Mouse (Mus musculus) midbrain, embryonic 11.5 days (tissue): ENCODE measurements around the gene Zrsr2. TPM values are rescaled to one million over a fixed set of nuclear protein-coding genes. Genes with fewer than 3 reads are reported as not detected.

Experiments used
- ATAC-seq: fragments of 200-750 bp; cut with Nextera tagmentation; 2 replicates; pipeline ENCODE4 v1.8.0; 2017; ENCODE audit warnings: moderate TSS enrichment, moderate library complexity; ENCODE audit not compliant: low FRiP score
- DNase-seq: peaks from one replicate; pipeline ENCODE4 v3.0.0; 2015; ENCODE audit warnings: low spot score; ENCODE audit errors: missing footprints
- H3K27ac ChIP-seq: fragments of 300-500 bp; sonication (generic); 2 replicates; pipeline ENCODE4 v1.5.1; 2014; ENCODE audit warnings: low read depth, low read length
- H3K27me3 ChIP-seq: fragments of 300-500 bp; sonication (generic); 2 replicates; pipeline ENCODE4 v1.6.1; 2014; ENCODE audit warnings: mild to moderate bottlenecking, low read length, moderate library complexity, mixed read lengths; ENCODE audit not compliant: control insufficient read depth, insufficient read depth
- H3K36me3 ChIP-seq: fragments of 300-500 bp; sonication (generic); 2 replicates; pipeline ENCODE4 v1.6.1; 2014; ENCODE audit warnings: mild to moderate bottlenecking, low read length, moderate library complexity, mixed read lengths; ENCODE audit not compliant: control insufficient read depth, insufficient read depth
- H3K4me1 ChIP-seq: fragments of 300-500 bp; sonication (generic); 2 replicates; pipeline ENCODE4 v1.6.1; 2014; ENCODE audit warnings: low read length; ENCODE audit not compliant: control insufficient read depth, insufficient read depth
- H3K4me2 ChIP-seq: fragments of 300-500 bp; sonication (generic); 2 replicates; pipeline ENCODE4 v1.6.1; 2014; ENCODE audit warnings: mild to moderate bottlenecking, moderate library complexity
- H3K4me3 ChIP-seq: fragments of 300-500 bp; sonication (generic); 2 replicates; pipeline ENCODE4 v1.5.1; 2014; ENCODE audit warnings: low read depth, low read length
- H3K9ac ChIP-seq: fragments of 300-500 bp; sonication (generic); 2 replicates; pipeline ENCODE4 v1.6.1; 2014; ENCODE audit warnings: low read length
- H3K9me3 ChIP-seq: fragments of 300-500 bp; sonication (generic); 2 replicates; pipeline ENCODE4 v1.6.1; 2016; ENCODE audit warnings: low read length; ENCODE audit not compliant: control insufficient read depth
- WGBS: fragments of 180-500 bp; shearing (Covaris S2); extraction: QIAGEN DNeasy Blood & Tissue Kit; methylation state at CpG from one replicate; pipeline ENCODE4 v1.1.7; 2014; 5-methylcytosine and 5-hydroxymethylcytosine counted together
- polyA plus RNA-seq: library from polyadenylated mRNA; unstranded; fragments of >200 nt; fragmentation: Nextera tagmentation; extraction: Ambion mirVana; gene quantifications from 2 replicates; pipeline ENCODE4 v1.2.1, GENCODE M21; 2014

The Zrsr2 gene
- polyA plus RNA-seq, 1 experiment from 2014 or later: 51.1 TPM

GRCm38 (mm10) chrX:163908003-163908336 lies 50.5 kb downstream of the Zrsr2 start:
- Histone ChIP-seq H3K27ac (peak overlapping the region; percentile 71), H3K9ac (peak overlapping the region; percentile 62; the same call in 1 of the 2 replicates), H3K4me1 (no peaks in the 10 kb centered on the region), H3K4me2 (peak overlapping the region; percentile 32), H3K36me3 (no peaks in the 10 kb centered on the region), H3K27me3 (no peaks in the 10 kb centered on the region; the same call in 1 of the 2 replicates), H3K4me3 (peak overlapping the region; percentile 60), H3K9me3 (no peaks in the 10 kb centered on the region)
- peak; percentile 88 for DNase-seq
- no peak for ATAC-seq
- 24% methylated on average over 8 of the region's 8 CpGs for WGBS

- no peak for ATAC-seq
- Histone ChIP-seq H3K4me1 (no peaks in the 10 kb centered on the region), H3K9me3 (no peaks in the 10 kb centered on the region), H3K27me3 (peaks cover 2% of the 10 kb centered on the region; the same call in 1 of the 2 replicates), H3K9ac (no peak overlapping the region), H3K36me3 (no peaks in the 10 kb centered on the region), H3K27ac (no peak overlapping the region), H3K4me3 (no peak overlapping the region), H3K4me2 (no peak overlapping the region)
- 86% methylated on average over 2 of the region's 2 CpGs for WGBS
- no peak for DNase-seq
These were observed 51.6 kb downstream of the Zrsr2 start for GRCm38 (mm10) chrX:163906861-163907260.

DNA sequence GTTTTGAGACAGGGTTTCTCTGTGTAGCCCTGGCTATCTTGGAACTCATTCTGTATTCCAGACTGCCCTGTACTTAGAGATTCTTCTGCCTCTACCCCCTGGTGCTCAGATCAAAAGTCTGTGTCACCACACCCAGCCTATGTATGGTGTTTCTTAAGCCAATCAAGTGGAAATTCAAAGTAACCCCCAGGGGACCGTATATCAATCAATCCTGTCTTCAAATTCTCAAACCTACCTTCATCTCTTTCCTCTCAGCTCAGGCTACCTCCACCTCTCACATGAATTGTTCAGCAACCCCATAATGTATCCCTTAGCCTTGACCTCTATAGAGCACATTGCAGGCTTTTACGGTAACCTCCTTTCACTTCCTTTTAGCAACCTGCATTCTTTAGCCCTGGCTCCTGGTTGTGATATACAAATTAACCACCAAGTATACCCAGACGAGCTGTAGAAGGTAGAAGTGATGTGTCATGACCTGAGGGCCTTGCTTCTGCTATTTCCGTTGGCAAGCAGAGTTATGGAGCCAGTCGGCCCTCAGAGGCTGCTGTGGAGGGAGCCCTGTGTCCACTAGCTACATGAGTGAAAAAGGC lies 58.9 kb downstream of the Zrsr2 start:
- no peaks in the 10 kb centered on the region for H3K36me3 ChIP-seq
- no peak overlapping the region for H3K4me2 ChIP-seq
- no peaks in the 10 kb centered on the region for H3K4me1 ChIP-seq
- ATAC-seq (no peak), DNase-seq (no peak)
- H3K9me3 ChIP-seq: no peaks in the 10 kb centered on the region
- H3K27me3 ChIP-seq: peaks cover 6% of the 10 kb centered on the region
- H3K9ac ChIP-seq: no peak overlapping the region
- no peak overlapping the region for H3K27ac ChIP-seq
- H3K4me3 ChIP-seq: no peak overlapping the region
- 61% methylated on average over 5 of the region's 5 CpGs for WGBS

GRCm38 (mm10) chrX:163897354-163897753 lies 61.1 kb downstream of the Zrsr2 start:
- Histone ChIP-seq H3K4me3 (no peak overlapping the region), H3K9ac (no peak overlapping the region), H3K4me2 (no peak overlapping the region), H3K27ac (no peak overlapping the region), H3K27me3 (peaks cover 4% of the 10 kb centered on the region), H3K9me3 (no peaks in the 10 kb centered on the region), H3K4me1 (no peaks in the 10 kb centered on the region), H3K36me3 (no peaks in the 10 kb centered on the region)
- DNase-seq: no peak
- no peak for ATAC-seq
- WGBS: 87% methylated on average over 1 of the region's 1 CpGs

DNA sequence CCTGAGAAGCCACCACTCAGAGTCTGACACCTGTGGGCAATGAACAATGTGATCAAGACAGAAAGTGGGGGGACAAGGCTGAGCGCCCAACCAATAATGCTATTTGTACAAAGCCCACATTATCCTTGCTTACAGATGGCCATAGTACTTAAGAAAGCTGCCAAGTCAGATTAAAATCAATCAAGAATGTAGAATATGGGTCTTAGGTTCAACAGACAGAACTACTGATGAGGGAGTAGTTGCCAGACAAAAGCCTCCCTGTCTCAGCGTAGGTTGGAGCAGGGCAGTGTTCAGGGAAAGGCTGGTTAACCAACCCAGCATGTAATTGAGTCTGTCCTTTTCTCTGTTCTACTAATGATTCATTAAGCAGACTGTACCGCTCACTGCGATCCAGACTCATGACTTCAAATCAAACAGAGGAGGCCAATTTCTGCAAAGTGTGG lies 72.9 kb downstream of the Zrsr2 start:
- Histone ChIP-seq H3K4me3 (no peak overlapping the region), H3K9me3 (no peaks in the 10 kb centered on the region), H3K27ac (no peak overlapping the region), H3K9ac (no peak overlapping the region), H3K27me3 (no peaks in the 10 kb centered on the region; the same call in 1 of the 2 replicates), H3K36me3 (no peaks in the 10 kb centered on the region), H3K4me2 (no peak overlapping the region), H3K4me1 (no peaks in the 10 kb centered on the region)
- 58% methylated on average over 4 of the region's 4 CpGs for WGBS
- peak; percentile 77 for ATAC-seq
- DNase-seq: no peak

Other genes starting within 250 kb of the Zrsr2 start
- gene Rnf138rt1, start 197.3 kb downstream of the Zrsr2 start, polyA plus RNA-seq: 0.36 and 0.56 TPM in 2 replicates
- gene Ap1s2, start 49.6 kb downstream of the Zrsr2 start, polyA plus RNA-seq: 48.4 and 56.5 TPM in 2 replicates
- gene Car5b, start 69.3 kb upstream of the Zrsr2 start, polyA plus RNA-seq: 0.30 and 0.37 TPM in 2 replicates
- gene Siah1b, start 117.8 kb upstream of the Zrsr2 start, polyA plus RNA-seq: 49.8 and 50.9 TPM in 2 replicates
- gene Cltrn, start 130.2 kb upstream of the Zrsr2 start, polyA plus RNA-seq: 0.34 TPM in 1 of 2 replicates, not detected in the other
- 0.11 and 0.15 TPM in 2 replicates for gene Ace2, start 180.7 kb upstream of the Zrsr2 start, polyA plus RNA-seq